27 mouse cellular contexts compared by ENCODE assay signal in the genomic region with DNA sequence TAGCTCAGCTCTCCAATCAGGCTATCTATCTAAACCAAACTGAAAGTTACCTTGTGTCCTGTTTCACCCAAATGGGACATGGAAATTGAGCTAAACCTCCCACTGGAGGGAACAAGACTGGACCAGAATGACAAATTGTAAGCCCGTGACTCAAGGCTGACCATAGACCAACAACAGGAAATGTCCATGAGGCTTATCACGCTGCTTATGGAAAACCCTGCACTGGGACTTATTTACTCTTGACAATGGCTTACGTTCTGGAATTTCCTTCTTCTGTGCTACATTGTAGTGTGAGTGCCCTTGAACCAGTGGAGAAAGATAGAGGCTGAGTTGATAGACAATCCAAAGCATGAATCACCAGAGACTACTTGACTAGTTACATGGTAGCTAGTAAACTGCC.
DNase-seq lines count a peak whose midpoint lies in the region; ATAC-seq and TF ChIP-seq lines count a peak whose summit lies in the region.
"Had no signal": no experiment of that assay in that cellular context is flagged by ENCODE, and none has a peak within 500 bp of the region (broad histone marks: within the 10 kb centered on the region; RNA-seq: fewer than 3 reads in every experiment).

No protein-coding gene starts in this region.

- WGBS in heart, embryonic 12.5 days: 33% methylated on average over 3 of the region's 3 CpGs
- 28% methylated on average over 3 of the region's 3 CpGs for WGBS in lung, embryonic 16.5 days

- H3K27me3 ChIP-seq in heart, embryonic 12.5 days (replicated peaks): no peaks in the 10 kb centered on the region
- no peaks in the 10 kb centered on the region for H3K27me3 ChIP-seq in lung, embryonic 16.5 days (ENCODE audit: control insufficient read depth, insufficient read depth, low read depth, low read length)
- H3K27me3 ChIP-seq: embryonic facial prominence, embryonic 13.5 days; forebrain, embryonic 15.5 days; kidney, embryonic 15.5 days; limb, embryonic 15.5 days; liver, embryonic 15.5 days; stomach, embryonic 15.5 days had no signal

- no peaks in the 10 kb centered on the region for H3K9me3 ChIP-seq in heart, embryonic 12.5 days (replicated peaks)
- no peaks in the 10 kb centered on the region for H3K9me3 ChIP-seq in lung, embryonic 16.5 days (ENCODE audit: control insufficient read depth, low read length)
- H3K9me3 ChIP-seq: embryonic facial prominence, embryonic 13.5 days; forebrain, embryonic 10.5 days; forebrain, embryonic 15.5 days; kidney, embryonic 15.5 days; limb, embryonic 10.5 days; limb, embryonic 15.5 days; liver, embryonic 15.5 days; stomach, embryonic 15.5 days had no signal

- TF ChIP-seq CTCF in layer of hippocampus, adult 2 months (conservative IDR thresholded peaks at IDR 0.05): no peak

- H3K4me2 ChIP-seq in heart, embryonic 12.5 days: no peak overlapping the region
- H3K4me2 ChIP-seq in lung, embryonic 16.5 days (ENCODE audit: low read depth, low read length): no peak overlapping the region
- H3K4me2 ChIP-seq: embryonic facial prominence, embryonic 13.5 days; forebrain, embryonic 15.5 days; kidney, embryonic 15.5 days; limb, embryonic 15.5 days; liver, embryonic 15.5 days; midbrain, embryonic 11.5 days; stomach, embryonic 15.5 days had no signal

- H3K4me3 ChIP-seq in heart, embryonic 12.5 days: no peak overlapping the region
- H3K4me3 ChIP-seq in layer of hippocampus, adult 2 months: no peak overlapping the region
- no peak overlapping the region for H3K4me3 ChIP-seq in lung, embryonic 16.5 days (ENCODE audit: low read length)
- H3K4me3 ChIP-seq: embryonic facial prominence, embryonic 13.5 days; forebrain, embryonic 10.5 days; forebrain, embryonic 15.5 days; kidney, embryonic 15.5 days; limb, embryonic 10.5 days; limb, embryonic 15.5 days; liver, embryonic 15.5 days; stomach, embryonic 15.5 days had no signal

- no peak overlapping the region for H3K9ac ChIP-seq in heart, embryonic 12.5 days
- no peak overlapping the region for H3K9ac ChIP-seq in lung, embryonic 16.5 days (ENCODE audit: low read length)
- H3K9ac ChIP-seq: embryonic facial prominence, embryonic 13.5 days; forebrain, embryonic 15.5 days; kidney, embryonic 15.5 days; limb, embryonic 15.5 days; liver, embryonic 15.5 days; stomach, embryonic 15.5 days had no signal

- DNase-seq in heart, postnatal 10 days: no peak
- DNase-seq in layer of hippocampus, adult 2 months (ENCODE audit: low spot score in 2 of 2): no peak
- DNase-seq in layer of hippocampus, postnatal 36 days: no peak
- no peak for DNase-seq in lung, postnatal 14 days
- peak; percentile 21 for DNase-seq in lung, postnatal 36 days
- DNase-seq: adrenal gland, postnatal 36 days; cerebellum, adult 8-10 months; cerebellum, postnatal 25 days; embryo, embryonic 11 days; gastrocnemius, postnatal 25 days; heart, adult 11 months; heart, postnatal 14 days; kidney, adult 18-20 months; kidney, postnatal 25 days had no signal

- no peaks in the 10 kb centered on the region for H3K36me3 ChIP-seq in heart, embryonic 12.5 days
- no peaks in the 10 kb centered on the region for H3K36me3 ChIP-seq in lung, embryonic 16.5 days (ENCODE audit: control insufficient read depth, insufficient read depth, low read length)
- H3K36me3 ChIP-seq: embryonic facial prominence, embryonic 13.5 days; forebrain, embryonic 10.5 days; forebrain, embryonic 15.5 days; kidney, embryonic 15.5 days; limb, embryonic 10.5 days; limb, embryonic 15.5 days; liver, embryonic 15.5 days; stomach, embryonic 15.5 days had no signal

- peak overlapping the region; percentile 67 for H3K27ac ChIP-seq in heart, embryonic 12.5 days (ENCODE audit: poor library complexity, severe bottlenecking)
- peak overlapping the region; percentile 43 for H3K27ac ChIP-seq in layer of hippocampus, adult 2 months
- no peak overlapping the region for H3K27ac ChIP-seq in lung, embryonic 16.5 days (ENCODE audit: low read length)
- H3K27ac ChIP-seq: embryonic facial prominence, embryonic 13.5 days; forebrain, embryonic 10.5 days; forebrain, embryonic 15.5 days; kidney, embryonic 15.5 days; limb, embryonic 10.5 days; limb, embryonic 15.5 days; liver, embryonic 15.5 days; stomach, embryonic 15.5 days had no signal

- peak; percentile 76 for ATAC-seq in heart, embryonic 12.5 days (ENCODE audit: insufficient number of reproducible peaks, low FRiP score)
- ATAC-seq in lung, embryonic 16.5 days (ENCODE audit: low read depth): 0 out of 2 replicates have a peak, but pooled peaks have one; percentile 51
- ATAC-seq: forebrain, embryonic 15.5 days; hindbrain, embryonic 16.5 days; midbrain, embryonic 16.5 days had no signal

- peaks cover 10% of the 10 kb centered on the region for H3K4me1 ChIP-seq in heart, embryonic 12.5 days (replicated peaks)
- H3K4me1 ChIP-seq in lung, embryonic 16.5 days (replicated peaks; ENCODE audit: control insufficient read depth, insufficient read depth, low read length): no peaks in the 10 kb centered on the region
- H3K4me1 ChIP-seq: embryonic facial prominence, embryonic 13.5 days; forebrain, embryonic 10.5 days; forebrain, embryonic 15.5 days; kidney, embryonic 15.5 days; limb, embryonic 10.5 days; limb, embryonic 15.5 days; liver, embryonic 15.5 days; stomach, embryonic 15.5 days had no signal

- intact Hi-C loops in heart, postnatal 10 days (cut with DNase I): no loop called here
